Mouse (Mus musculus): Measurements from ENCODE around the gene Olfr55.
"Not testable (repeated sequence)": the region's sequence is repeated elsewhere in the genome, so short reads cannot be mapped to it uniquely, and the experiment has no call there.

Gene Olfr55

DNA sequence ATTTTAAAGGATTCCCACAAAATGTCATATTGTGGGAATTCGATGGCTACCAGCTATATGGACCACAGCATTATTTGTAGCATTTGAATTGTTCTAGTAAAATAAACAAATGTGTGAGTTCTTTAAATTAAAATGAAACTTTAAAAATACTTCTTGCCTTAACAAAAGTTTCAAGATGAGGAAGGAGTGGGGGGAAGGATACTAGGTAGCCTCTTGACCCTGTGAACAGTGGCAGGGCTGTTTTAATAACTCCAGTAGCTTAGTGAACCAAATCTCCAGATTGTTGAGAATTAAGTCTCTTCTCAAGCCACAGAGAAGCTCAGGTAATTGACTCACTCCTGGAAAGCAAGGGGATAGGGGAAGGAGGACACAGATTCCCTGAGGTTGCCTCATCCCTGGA lies at the start of gene Olfr55:
TSS of gene Olfr55 (plus strand) at position 301 of the 400 bp plus-strand sequence.
- DNase-seq (ENCODE audit: low spot score), result not testable (repeated sequence)

DNA sequence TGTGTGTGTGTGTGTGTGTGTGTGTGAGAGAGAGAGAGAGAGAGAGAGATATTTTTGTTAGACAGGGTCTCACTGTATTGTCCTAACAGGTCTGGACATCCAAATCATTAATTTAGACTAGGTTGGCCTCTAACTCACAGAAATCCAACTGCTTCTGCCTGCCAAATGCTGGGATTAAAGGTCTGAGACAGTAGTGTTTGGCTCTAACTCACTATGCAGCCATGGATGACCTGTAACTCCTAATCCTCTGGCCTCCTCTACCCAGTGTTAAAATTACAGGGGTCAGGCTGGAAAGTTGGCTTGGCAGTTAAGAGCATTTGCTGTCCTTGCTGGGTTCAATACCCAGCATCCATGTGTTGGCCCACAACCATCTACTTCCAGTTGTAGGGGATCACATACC lies 43.7 kb upstream of the Olfr55 start:
- DNase-seq (ENCODE audit: low spot score), result no peak

DNA sequence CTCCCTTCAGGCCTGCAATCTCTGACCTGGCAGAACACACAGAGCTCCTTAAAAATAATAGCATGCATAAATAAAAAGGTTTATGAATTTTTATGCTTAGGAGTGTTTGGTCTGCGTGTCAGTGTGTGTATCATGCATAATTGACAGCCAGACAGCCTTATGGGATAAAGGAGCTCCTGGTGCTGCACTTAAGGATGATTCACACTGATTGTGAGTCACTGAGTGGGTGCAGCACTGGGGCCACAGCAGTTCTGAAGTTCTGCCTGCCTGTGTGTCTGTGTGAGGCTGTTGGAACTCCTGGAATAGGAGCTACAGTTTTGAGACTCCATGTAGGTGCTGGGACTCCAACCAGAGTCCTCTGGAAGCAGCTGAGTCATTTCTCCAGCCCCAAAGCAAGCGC lies 42.0 kb upstream of the Olfr55 start:
- DNase-seq (ENCODE audit: low spot score), result no peak

DNA sequence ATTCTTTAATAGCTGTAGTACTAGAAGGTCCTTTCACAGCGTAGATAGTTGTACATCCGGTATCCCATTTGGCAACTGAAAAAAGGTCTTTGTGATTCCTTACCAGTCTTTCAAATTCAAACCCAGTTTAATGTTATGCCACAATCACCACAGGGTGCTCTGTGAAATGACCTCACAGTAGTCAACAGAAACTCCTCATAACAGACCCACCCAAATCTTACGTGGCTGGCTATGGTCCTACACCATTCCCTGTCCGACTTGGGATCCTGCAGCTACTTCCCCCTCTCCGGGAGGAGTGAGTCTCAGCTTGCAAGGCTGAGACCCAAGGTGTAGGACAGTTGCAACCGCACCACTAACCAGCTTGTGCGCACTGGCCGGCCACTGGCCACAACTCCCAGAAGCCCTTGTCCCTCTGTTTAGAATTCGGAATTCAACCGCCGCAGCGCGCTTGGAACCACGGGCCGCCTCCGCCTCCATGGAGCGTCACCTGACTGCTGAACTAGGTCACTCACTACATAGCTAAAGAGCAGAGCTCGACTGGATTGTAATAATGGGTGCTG lies 28.9 kb upstream of the Olfr55 start, which contains the start of gene Morc2b:
TSS of gene Morc2b (minus strand) at position 423 of the 560 bp plus-strand sequence.
- DNase-seq (ENCODE audit: low spot score), result no peak

DNA sequence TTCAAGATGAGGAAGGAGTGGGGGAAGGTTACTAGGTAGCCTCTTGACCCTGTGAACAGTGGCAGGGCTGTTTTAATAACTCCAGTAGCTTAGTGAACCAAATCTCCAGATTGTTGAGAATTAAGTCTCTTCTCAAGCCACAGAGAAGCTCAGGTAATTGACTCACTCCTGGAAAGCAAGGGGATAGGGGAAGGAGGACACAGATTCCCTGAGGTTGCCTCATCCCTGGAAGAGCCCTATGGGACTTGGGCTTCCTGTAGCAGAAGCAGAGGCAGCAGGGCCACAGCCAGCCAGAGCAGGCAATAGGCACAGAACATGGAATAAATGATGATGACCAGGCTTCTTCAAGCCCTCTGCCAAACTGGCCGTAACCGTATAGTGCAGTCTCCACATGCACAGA lies 22.8 kb downstream of the Olfr55 start, which contains the start of gene Olfr239:
TSS of gene Olfr239 (plus strand) at position 301 of the 400 bp plus-strand sequence.
- not testable (repeated sequence) for DNase-seq (ENCODE audit: low spot score)

DNA sequence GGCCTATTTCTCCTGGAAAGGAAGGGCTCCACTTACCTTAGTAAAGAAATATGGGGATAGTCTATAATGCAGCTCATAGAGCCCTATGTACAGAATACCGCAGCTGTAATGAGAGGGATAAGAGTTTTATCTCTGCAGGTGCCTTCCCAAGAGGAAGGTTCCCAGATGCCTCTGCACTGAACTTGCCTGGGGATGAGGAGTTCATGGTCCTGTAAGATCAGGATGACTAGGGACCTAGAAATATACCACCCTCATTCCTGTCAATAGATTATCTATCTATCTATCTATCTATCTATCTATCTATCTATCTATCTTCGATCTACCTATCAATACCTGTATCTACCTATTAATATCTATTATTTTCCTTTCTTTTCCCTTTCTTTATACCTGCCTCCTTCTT lies 53.3 kb downstream of the Olfr55 start, which contains the start of gene Olfr1564:
TSS of gene Olfr1564 (minus strand) at position 101 of the 400 bp plus-strand sequence.
- DNase-seq (ENCODE audit: low spot score), result no peak
